Mouse (Mus musculus): Measurements from ENCODE around the gene Wnk4. TPM values are rescaled to one million over a fixed set of nuclear protein-coding genes. Genes with fewer than 3 reads are reported as not detected.

The Wnk4 gene
- polyA plus RNA-seq, 1 experiment from 2014 or later = 21.9 TPM

DNA sequence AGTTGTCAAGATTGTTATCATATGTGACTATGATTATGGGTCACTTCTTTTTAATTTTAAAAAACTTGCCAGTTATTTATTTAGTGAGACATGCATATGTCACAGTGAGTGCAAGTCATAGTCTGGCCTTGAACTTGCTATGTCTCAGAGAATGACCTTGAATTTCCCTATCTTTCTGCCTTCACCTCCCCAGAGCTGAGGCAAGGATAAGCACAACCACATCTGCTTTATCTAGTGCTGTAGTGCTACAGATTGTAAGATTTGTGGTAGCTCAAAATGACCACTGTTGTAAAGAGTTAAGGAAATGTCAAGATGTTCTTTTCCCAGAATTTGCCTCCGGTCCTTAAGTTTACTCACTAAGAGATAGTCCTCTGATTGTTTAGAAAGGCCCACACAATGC lies 27.1 kb upstream of the Wnk4 start:
- no peak for ATAC-seq (ENCODE audit: insufficient number of reproducible peaks, insufficient read depth, low FRiP score, low read depth)
- H3K9me3 ChIP-seq (ENCODE audit: control insufficient read depth, low read depth, low read length) = no peaks in the 10 kb centered on the region
- no peak overlapping the region for H3K27ac ChIP-seq (ENCODE audit: low read length)
- no peaks in the 10 kb centered on the region for H3K27me3 ChIP-seq (ENCODE audit: control insufficient read depth, insufficient read depth, low read length)
- 50% methylated on average over 1 of the region's 1 CpGs for WGBS
- H3K4me3 ChIP-seq (ENCODE audit: low read depth, low read length) = no peak overlapping the region
- no peak overlapping the region for H3K4me2 ChIP-seq (replicated peaks; ENCODE audit: low read depth, low read length)
- no peaks in the 10 kb centered on the region for H3K36me3 ChIP-seq (ENCODE audit: control insufficient read depth, insufficient read depth, low read length)
- H3K9ac ChIP-seq (replicated peaks; ENCODE audit: low read depth, low read length) = no peak overlapping the region
- H3K4me1 ChIP-seq (ENCODE audit: control insufficient read depth, insufficient read depth, low read length) = peaks cover 21% of the 10 kb centered on the region

DNA sequence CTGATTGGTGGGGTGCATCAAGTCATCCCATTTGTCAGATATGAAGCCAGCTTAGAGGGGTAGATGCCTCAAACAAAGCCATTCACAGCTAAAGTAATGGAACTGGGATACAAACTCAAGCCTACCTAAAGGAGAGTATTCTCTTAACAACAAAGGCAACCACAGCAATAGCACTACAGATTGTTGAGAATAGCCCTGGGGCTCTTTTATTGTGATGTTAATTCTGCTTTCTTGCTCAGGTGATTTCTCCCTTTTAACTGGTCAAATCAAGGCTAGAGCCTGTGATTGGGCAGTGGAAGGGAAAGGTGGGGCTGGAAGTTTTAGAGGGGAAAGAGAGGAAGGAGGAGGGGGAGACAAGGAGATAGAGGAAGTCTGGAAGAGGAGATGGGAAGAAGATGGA lies 26.2 kb upstream of the Wnk4 start:
- Histone ChIP-seq H3K4me2 (replicated peaks; ENCODE audit: low read depth, low read length) (no peak overlapping the region), H3K36me3 (ENCODE audit: control insufficient read depth, insufficient read depth, low read length) (no peaks in the 10 kb centered on the region), H3K27me3 (ENCODE audit: control insufficient read depth, insufficient read depth, low read length) (no peaks in the 10 kb centered on the region), H3K9ac (replicated peaks; ENCODE audit: low read depth, low read length) (no peak overlapping the region), H3K27ac (ENCODE audit: low read length) (no peak overlapping the region), H3K9me3 (ENCODE audit: control insufficient read depth, low read depth, low read length) (no peaks in the 10 kb centered on the region), H3K4me3 (ENCODE audit: low read depth, low read length) (no peak overlapping the region), H3K4me1 (ENCODE audit: control insufficient read depth, insufficient read depth, low read length) (peaks cover 23% of the 10 kb centered on the region)
- no peak for ATAC-seq (ENCODE audit: insufficient number of reproducible peaks, insufficient read depth, low FRiP score, low read depth)

DNA sequence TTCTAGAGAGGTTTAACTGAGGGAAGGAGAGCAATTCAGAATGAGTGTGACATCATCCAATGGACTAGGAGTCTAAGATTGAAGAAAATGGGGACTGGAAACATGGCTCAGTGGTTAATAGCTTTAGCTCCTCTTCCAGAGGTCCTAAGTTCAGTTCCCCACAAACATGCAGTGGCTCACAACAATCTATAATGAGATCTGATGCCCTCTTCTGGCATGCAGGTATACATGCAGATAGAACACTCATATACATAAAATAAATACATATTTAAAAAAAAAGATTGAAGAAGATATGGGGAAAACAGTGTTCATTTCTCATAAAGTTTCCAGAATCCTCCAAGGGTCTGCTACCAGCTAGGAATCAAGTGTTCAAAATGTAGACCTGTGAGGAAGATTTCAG lies 24.9 kb upstream of the Wnk4 start:
- no peak overlapping the region for H3K4me2 ChIP-seq (replicated peaks; ENCODE audit: low read depth, low read length)
- no peak for ATAC-seq (ENCODE audit: insufficient number of reproducible peaks, insufficient read depth, low FRiP score, low read depth)
- no peak overlapping the region for H3K4me3 ChIP-seq (ENCODE audit: low read depth, low read length)
- no peaks in the 10 kb centered on the region for H3K27me3 ChIP-seq (ENCODE audit: control insufficient read depth, insufficient read depth, low read length)
- no peaks in the 10 kb centered on the region for H3K9me3 ChIP-seq (ENCODE audit: control insufficient read depth, low read depth, low read length)
- H3K36me3 ChIP-seq (ENCODE audit: control insufficient read depth, insufficient read depth, low read length) = no peaks in the 10 kb centered on the region
- H3K9ac ChIP-seq (replicated peaks; ENCODE audit: low read depth, low read length) = no peak overlapping the region
- no peak overlapping the region for H3K27ac ChIP-seq (ENCODE audit: low read length)
- H3K4me1 ChIP-seq (ENCODE audit: control insufficient read depth, insufficient read depth, low read length) = peaks cover 18% of the 10 kb centered on the region

DNA sequence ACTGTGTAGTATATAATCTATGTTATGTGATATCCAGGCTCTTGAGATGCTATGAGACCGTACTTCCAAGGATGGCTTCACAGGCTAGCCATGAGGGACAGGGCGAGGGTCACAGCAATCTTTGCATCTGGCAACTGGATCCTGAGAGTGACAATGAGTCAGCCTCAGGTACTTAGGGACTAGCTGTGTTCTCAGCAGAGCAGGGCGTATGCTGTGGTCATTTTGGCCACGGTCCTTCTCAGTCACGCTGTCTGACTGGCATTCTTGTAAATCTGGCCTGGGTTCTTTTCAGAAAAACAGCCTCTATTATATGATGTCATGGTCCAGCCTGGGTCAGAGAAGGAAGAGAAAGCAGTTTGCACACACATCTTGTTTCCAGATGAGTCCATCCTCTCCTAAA lies 23.6 kb upstream of the Wnk4 start:
- 93% methylated on average over 5 of the region's 5 CpGs for WGBS
- ATAC-seq (ENCODE audit: insufficient number of reproducible peaks, insufficient read depth, low FRiP score, low read depth) = no peak
- Histone ChIP-seq H3K4me2 (replicated peaks; ENCODE audit: low read depth, low read length) (no peak overlapping the region), H3K9ac (replicated peaks; ENCODE audit: low read depth, low read length) (no peak overlapping the region), H3K36me3 (ENCODE audit: control insufficient read depth, insufficient read depth, low read length) (no peaks in the 10 kb centered on the region), H3K4me1 (ENCODE audit: control insufficient read depth, insufficient read depth, low read length) (peaks cover 6% of the 10 kb centered on the region), H3K4me3 (ENCODE audit: low read depth, low read length) (no peak overlapping the region), H3K9me3 (ENCODE audit: control insufficient read depth, low read depth, low read length) (no peaks in the 10 kb centered on the region), H3K27ac (ENCODE audit: low read length) (no peak overlapping the region), H3K27me3 (ENCODE audit: control insufficient read depth, insufficient read depth, low read length) (no peaks in the 10 kb centered on the region)

DNA sequence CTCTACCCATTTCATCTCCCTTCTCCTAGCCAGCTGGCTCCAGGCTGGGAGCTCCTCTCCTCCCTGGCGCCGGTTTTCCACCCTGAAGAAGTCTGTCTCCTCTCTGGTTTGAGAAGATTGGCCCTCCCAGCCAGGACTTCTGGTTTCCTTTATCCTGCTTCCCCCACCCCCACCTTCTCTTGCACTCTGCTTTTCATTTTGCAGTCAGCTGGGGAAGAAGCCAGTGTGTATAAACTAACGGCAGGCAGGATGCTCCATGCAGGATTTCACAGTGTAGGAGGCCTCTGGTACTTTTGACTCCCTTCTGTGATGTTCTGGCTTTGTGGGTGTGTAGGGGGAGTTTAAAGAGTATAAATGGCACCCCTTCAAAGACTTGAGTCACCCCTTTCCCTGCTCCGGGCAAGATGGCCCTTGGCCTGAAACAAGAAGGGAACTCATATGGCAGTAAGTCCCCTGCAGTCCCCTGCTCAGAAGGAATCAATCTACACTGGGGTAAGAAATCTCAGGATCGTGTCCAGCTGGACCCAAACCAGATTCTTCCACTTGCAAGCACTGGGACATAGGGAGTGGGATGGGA lies 22.2 kb upstream of the Wnk4 start:
- 37% methylated on average over 5 of the region's 5 CpGs for WGBS
- peak overlapping the region; percentile 80 for H3K27ac ChIP-seq (ENCODE audit: low read length)
- H3K27me3 ChIP-seq (ENCODE audit: control insufficient read depth, insufficient read depth, low read length) = no peaks in the 10 kb centered on the region
- H3K9me3 ChIP-seq (ENCODE audit: control insufficient read depth, low read depth, low read length) = no peaks in the 10 kb centered on the region
- ATAC-seq (ENCODE audit: insufficient number of reproducible peaks, insufficient read depth, low FRiP score, low read depth) = peak; percentile 69; the same call in 1 of the 2 replicates
- H3K9ac ChIP-seq (replicated peaks; ENCODE audit: low read depth, low read length) = no peak overlapping the region
- no peak overlapping the region for H3K4me2 ChIP-seq (replicated peaks; ENCODE audit: low read depth, low read length)
- no peaks in the 10 kb centered on the region for H3K36me3 ChIP-seq (ENCODE audit: control insufficient read depth, insufficient read depth, low read length)
- peaks cover 6% of the 10 kb centered on the region for H3K4me1 ChIP-seq (ENCODE audit: control insufficient read depth, insufficient read depth, low read length)
- H3K4me3 ChIP-seq (ENCODE audit: low read depth, low read length) = no peak overlapping the region

DNA sequence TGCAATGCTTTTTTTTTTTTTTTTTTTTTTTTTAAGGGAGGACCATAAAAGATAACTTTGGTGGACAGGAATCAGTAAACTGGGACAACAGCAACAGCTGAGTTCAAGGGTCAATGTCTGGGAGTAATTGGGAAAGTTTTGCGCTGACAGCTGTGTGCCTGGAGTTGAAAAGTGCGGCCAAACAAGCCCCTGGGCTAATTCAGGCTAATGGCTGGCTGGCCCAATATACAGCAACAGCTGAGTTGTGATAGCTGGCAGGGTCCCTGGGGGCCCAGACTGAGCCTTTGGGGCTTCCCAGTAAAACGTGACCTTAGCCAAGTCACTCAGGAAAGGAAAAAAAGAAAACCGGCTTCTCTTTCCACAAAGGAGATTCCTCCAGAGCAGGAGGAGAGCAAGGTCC lies 15.3 kb upstream of the Wnk4 start:
- Histone ChIP-seq H3K4me3 (ENCODE audit: low read depth, low read length) (peak overlapping the region; percentile 60; the same call in 1 of the 2 replicates), H3K9ac (replicated peaks; ENCODE audit: low read depth, low read length) (no peak overlapping the region), H3K4me1 (ENCODE audit: control insufficient read depth, insufficient read depth, low read length) (peaks cover 7% of the 10 kb centered on the region; the same call in 1 of the 2 replicates), H3K36me3 (ENCODE audit: control insufficient read depth, insufficient read depth, low read length) (no peaks in the 10 kb centered on the region), H3K9me3 (ENCODE audit: control insufficient read depth, low read depth, low read length) (no peaks in the 10 kb centered on the region), H3K4me2 (replicated peaks; ENCODE audit: low read depth, low read length) (peak overlapping the region; percentile 93), H3K27me3 (ENCODE audit: control insufficient read depth, insufficient read depth, low read length) (no peaks in the 10 kb centered on the region), H3K27ac (ENCODE audit: low read length) (peak overlapping the region; percentile 85; the same call in 1 of the 2 replicates)
- 40% methylated on average over 4 of the region's 4 CpGs for WGBS
- no peak for ATAC-seq (ENCODE audit: insufficient number of reproducible peaks, insufficient read depth, low FRiP score, low read depth)

DNA sequence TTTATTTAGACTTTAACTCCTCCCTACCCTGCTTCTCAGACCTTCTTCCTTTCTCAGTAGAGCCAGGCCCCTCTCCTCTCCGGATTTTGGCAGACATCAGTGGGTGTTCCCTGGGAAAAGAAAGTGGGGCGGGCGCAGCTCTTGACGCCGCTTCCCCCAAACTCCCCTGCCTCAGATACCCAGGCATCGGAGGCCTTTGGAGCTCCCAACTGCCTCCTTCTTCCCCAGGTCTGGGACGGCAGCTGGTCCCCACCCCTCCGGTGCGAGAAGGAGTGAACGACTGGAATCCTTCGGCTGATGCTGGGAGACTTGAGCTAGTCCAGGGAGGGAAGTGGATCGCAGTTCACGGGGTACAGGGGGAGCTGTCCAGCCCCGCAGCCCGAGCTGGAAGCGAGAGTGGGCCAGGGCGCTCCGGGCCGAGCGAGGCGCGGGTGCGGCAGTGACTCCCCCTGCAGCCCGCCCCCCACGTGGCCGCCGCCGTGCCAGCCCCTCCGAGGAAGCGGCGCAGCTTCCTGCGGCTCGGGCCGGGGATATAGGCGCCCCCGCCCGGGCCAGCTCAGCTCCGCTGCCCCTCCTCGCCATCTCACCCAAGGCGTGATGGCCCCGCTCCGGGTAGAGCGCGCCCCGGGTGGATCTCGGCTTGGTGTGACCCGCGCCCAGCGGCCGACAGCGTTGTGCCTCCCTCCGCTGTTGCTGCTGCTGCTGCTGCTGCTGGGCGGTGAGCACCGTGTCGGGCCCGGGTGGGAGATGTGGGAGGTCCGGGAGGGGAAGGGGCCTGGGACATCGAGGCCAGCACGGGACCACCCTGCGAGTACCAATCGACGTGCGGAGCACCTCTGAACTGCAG lies 14.3 kb upstream of the Wnk4 start, which contains the start of gene Ramp2:
Gene Ramp2 (plus strand): TSS at position 174 of the 847 bp plus-strand sequence.
- H3K36me3 ChIP-seq (ENCODE audit: control insufficient read depth, insufficient read depth, low read length) = no peaks in the 10 kb centered on the region
- H3K4me3 ChIP-seq (ENCODE audit: low read depth, low read length) = peak within 1 kb of the TSS; percentile 60
- peak; percentile 66 for ATAC-seq (ENCODE audit: insufficient number of reproducible peaks, insufficient read depth, low FRiP score, low read depth)
- peaks cover 7% of the 10 kb centered on the region; the same call in 1 of the 2 replicates for H3K4me1 ChIP-seq (ENCODE audit: control insufficient read depth, insufficient read depth, low read length)
- no peaks in the 10 kb centered on the region for H3K9me3 ChIP-seq (ENCODE audit: control insufficient read depth, low read depth, low read length)
- H3K9ac ChIP-seq (replicated peaks; ENCODE audit: low read depth, low read length) = peak within 1 kb of the TSS; percentile 69
- WGBS = under 1% methylated on average over 63 of the region's 63 CpGs
- no peaks in the 10 kb centered on the region for H3K27me3 ChIP-seq (ENCODE audit: control insufficient read depth, insufficient read depth, low read length)
- H3K4me2 ChIP-seq (replicated peaks; ENCODE audit: low read depth, low read length) = peak within 1 kb of the TSS; percentile 93
- H3K27ac ChIP-seq (ENCODE audit: low read length) = peak within 1 kb of the TSS; percentile 85

DNA sequence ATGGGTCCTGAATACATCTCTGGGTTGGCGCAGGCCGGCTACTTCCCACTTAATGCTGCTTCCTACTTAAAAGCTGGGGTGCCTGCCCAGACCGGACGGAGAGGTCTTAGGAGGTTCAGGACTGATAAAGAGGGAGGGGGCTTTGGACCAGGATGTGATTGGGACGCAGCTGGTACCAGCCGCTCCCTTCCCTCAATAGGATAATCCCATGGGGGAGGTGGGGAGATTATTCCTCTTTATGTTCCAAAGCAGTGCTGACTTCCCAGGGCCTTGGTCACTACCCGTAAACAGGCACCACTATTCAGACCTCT lies 13.7 kb upstream of the Wnk4 start:
- Histone ChIP-seq H3K9me3 (ENCODE audit: control insufficient read depth, low read depth, low read length) (no peaks in the 10 kb centered on the region), H3K4me1 (ENCODE audit: control insufficient read depth, insufficient read depth, low read length) (peaks cover 7% of the 10 kb centered on the region; the same call in 1 of the 2 replicates), H3K36me3 (ENCODE audit: control insufficient read depth, insufficient read depth, low read length) (no peaks in the 10 kb centered on the region), H3K27ac (ENCODE audit: low read length) (peak overlapping the region; percentile 85), H3K4me2 (replicated peaks; ENCODE audit: low read depth, low read length) (peak overlapping the region; percentile 93), H3K4me3 (ENCODE audit: low read depth, low read length) (peak overlapping the region; percentile 60), H3K27me3 (ENCODE audit: control insufficient read depth, insufficient read depth, low read length) (no peaks in the 10 kb centered on the region), H3K9ac (replicated peaks; ENCODE audit: low read depth, low read length) (peak overlapping the region; percentile 69)
- WGBS = 7% methylated on average over 7 of the region's 7 CpGs
- no peak for ATAC-seq (ENCODE audit: insufficient number of reproducible peaks, insufficient read depth, low FRiP score, low read depth)
